Mouse (Mus musculus) stomach, postnatal 0 days (tissue): ENCODE results near the gene Sez6l. TPM values are rescaled to one million over a fixed set of nuclear protein-coding genes. Genes with fewer than 3 reads are reported as not detected.
"Not testable (repeated sequence)": the region's sequence is repeated elsewhere in the genome, so short reads cannot be mapped to it uniquely, and the experiment has no call there.

Experiments used
- ATAC-seq: fragments of 200-750 bp; cut with Nextera tagmentation; 2 replicates; pipeline ENCODE4 v1.8.0; 2017; ENCODE audit not compliant: low FRiP score, low TSS enrichment
- DNase-seq: peaks from one replicate; pipeline ENCODE4 v3.0.0-alpha.2; 2016; ENCODE audit warnings: low spot score
- H3K27ac ChIP-seq: fragments of 300-500 bp; sonication (generic); replicated peaks from 2 replicates; pipeline ENCODE4 v1.5.1; 2014; ENCODE audit warnings: mild to moderate bottlenecking, control low read depth
- H3K27me3 ChIP-seq: fragments of 300-500 bp; sonication (generic); 2 replicates; pipeline ENCODE4 v1.6.1; 2014; ENCODE audit warnings: low read length; ENCODE audit not compliant: control insufficient read depth, insufficient read depth
- H3K36me3 ChIP-seq: fragments of 300-500 bp; sonication (generic); 2 replicates; pipeline ENCODE4 v1.6.1; 2014; ENCODE audit warnings: low read length, mixed read lengths; ENCODE audit not compliant: control insufficient read depth, insufficient read depth
- H3K4me1 ChIP-seq: fragments of 300-500 bp; sonication (generic); replicated peaks from 2 replicates; pipeline ENCODE4 v1.6.1; 2014; ENCODE audit warnings: antibody characterized with exemption; ENCODE audit not compliant: control insufficient read depth, insufficient read depth
- H3K4me2 ChIP-seq: fragments of 300-500 bp; sonication (generic); replicated peaks from 2 replicates; pipeline ENCODE4 v1.6.1; 2014; ENCODE audit warnings: low read depth, mild to moderate bottlenecking, control low read depth, moderate library complexity
- H3K4me3 ChIP-seq: fragments of 300-500 bp; sonication (generic); 2 replicates; pipeline ENCODE4 v1.5.1; 2014; ENCODE audit warnings: low read depth, low read length, control low read depth
- H3K9ac ChIP-seq: fragments of 300-500 bp; sonication (generic); 2 replicates; pipeline ENCODE4 v1.6.1; 2014; ENCODE audit warnings: mild to moderate bottlenecking, low read length, control low read depth, mixed read lengths
- H3K9me3 ChIP-seq: fragments of 300-500 bp; sonication (generic); 2 replicates; pipeline ENCODE4 v1.6.1; 2016; ENCODE audit warnings: low read length; ENCODE audit not compliant: control insufficient read depth
- CTCF ChIP-seq: IDR thresholded peaks from 2 replicates; pipeline ENCODE4 v1.5.1; 2016; ENCODE audit warnings: antibody characterized with exemption, low read depth, mild to moderate bottlenecking, moderate library complexity
- EP300 ChIP-seq: optimal IDR thresholded peaks from 2 replicates; pipeline ENCODE3; 2016; ENCODE audit warnings: antibody characterized with exemption
- WGBS: fragments of 180-500 bp; shearing (Covaris S2); extraction: QIAGEN DNeasy Blood & Tissue Kit; methylation state at CpG from one replicate; pipeline ENCODE4 v1.1.7; 2014; 5-methylcytosine and 5-hydroxymethylcytosine counted together
- polyA plus RNA-seq: library from polyadenylated mRNA; unstranded; fragments of >200 nt; fragmentation: Nextera tagmentation; extraction: Ambion mirVana; gene quantifications from 2 replicates; pipeline ENCODE4 v1.2.1, GENCODE M21; 2015

Sez6l gene
- polyA plus RNA-seq, 1 experiment from 2014 or later, result 0.42 TPM

- WGBS, result 40% methylated on average over 12 of the region's 12 CpGs
- H3K27ac ChIP-seq, result no peak overlapping the region
- no peaks in the 10 kb centered on the region for H3K9me3 ChIP-seq
- no peak overlapping the region for H3K9ac ChIP-seq
- no peak overlapping the region for H3K4me2 ChIP-seq
- TF ChIP-seq CTCF (no peak), EP300 (no peak)
- peak; percentile 47; the same call in 1 of the 2 replicates for ATAC-seq
- H3K27me3 ChIP-seq, result no peaks in the 10 kb centered on the region
- no peak for DNase-seq
- no peak overlapping the region for H3K4me3 ChIP-seq
- H3K4me1 ChIP-seq, result no peaks in the 10 kb centered on the region
- no peaks in the 10 kb centered on the region for H3K36me3 ChIP-seq
These were observed 157.4 kb downstream of the Sez6l start for GRCm38 (mm10) chr5:112419535-112419934.

- no peak for ATAC-seq
- no peak overlapping the region for H3K4me3 ChIP-seq
- H3K27me3 ChIP-seq, result no peaks in the 10 kb centered on the region
- no peak overlapping the region for H3K4me2 ChIP-seq
- TF ChIP-seq EP300 (no peak), CTCF (no peak)
- 51% methylated on average over 4 of the region's 4 CpGs for WGBS
- DNase-seq, result no peak
- H3K9ac ChIP-seq, result no peak overlapping the region
- 0 out of 2 replicates have a peak, but pooled peaks cover 2% of the 10 kb centered on the region for H3K9me3 ChIP-seq
- H3K4me1 ChIP-seq, result no peaks in the 10 kb centered on the region
- H3K36me3 ChIP-seq, result no peaks in the 10 kb centered on the region
- no peak overlapping the region for H3K27ac ChIP-seq
These were observed 159.0 kb downstream of the Sez6l start for GRCm38 (mm10) chr5:112418023-112418422.

- Histone ChIP-seq H3K27me3 (no peaks in the 10 kb centered on the region), H3K4me2 (no peak overlapping the region), H3K27ac (no peak overlapping the region), H3K9ac (no peak overlapping the region), H3K4me3 (no peak overlapping the region), H3K36me3 (no peaks in the 10 kb centered on the region), H3K4me1 (no peaks in the 10 kb centered on the region), H3K9me3 (0 out of 2 replicates have a peak, but pooled peaks cover 2% of the 10 kb centered on the region)
- TF ChIP-seq EP300 (no peak), CTCF (no peak)
- 54% methylated on average over 5 of the region's 5 CpGs for WGBS
- DNase-seq (no peak), ATAC-seq (no peak)
These were observed 160.3 kb downstream of the Sez6l start for GRCm38 (mm10) chr5:112416673-112417072.

- not testable (repeated sequence) for H3K4me1 ChIP-seq, H3K4me2 ChIP-seq, ATAC-seq, H3K27ac ChIP-seq, H3K9me3 ChIP-seq, H3K4me3 ChIP-seq, H3K36me3 ChIP-seq, DNase-seq, H3K9ac ChIP-seq, H3K27me3 ChIP-seq
- 76% methylated on average over 4 of the region's 4 CpGs for WGBS
These were observed 164.2 kb downstream of the Sez6l start for GRCm38 (mm10) chr5:112412781-112413180.

- ATAC-seq, result no peak
- TF ChIP-seq EP300 (no peak), CTCF (no peak)
- Histone ChIP-seq H3K4me1 (no peaks in the 10 kb centered on the region), H3K4me3 (no peak overlapping the region), H3K27ac (no peak overlapping the region), H3K36me3 (no peaks in the 10 kb centered on the region), H3K27me3 (no peaks in the 10 kb centered on the region), H3K9ac (no peak overlapping the region), H3K9me3 (0 out of 2 replicates have a peak, but pooled peaks cover 2% of the 10 kb centered on the region), H3K4me2 (no peak overlapping the region)
- WGBS, result 11% methylated on average over 19 of the region's 19 CpGs
- DNase-seq, result no peak
These were observed 165.3 kb downstream of the Sez6l start for GRCm38 (mm10) chr5:112411514-112412335.

GRCm38 (mm10) chr5:112411072-112411471 is 165.9 kb downstream of the Sez6l start:
- 32% methylated on average over 11 of the region's 11 CpGs for WGBS
- Histone ChIP-seq H3K4me3 (no peak overlapping the region), H3K4me1 (no peaks in the 10 kb centered on the region), H3K36me3 (no peaks in the 10 kb centered on the region), H3K9me3 (0 out of 2 replicates have a peak, but pooled peaks cover 2% of the 10 kb centered on the region), H3K4me2 (no peak overlapping the region), H3K27me3 (no peaks in the 10 kb centered on the region), H3K27ac (no peak overlapping the region), H3K9ac (no peak overlapping the region)
- TF ChIP-seq CTCF (no peak), EP300 (no peak)
- DNase-seq (no peak), ATAC-seq (no peak)
